ENCODE assay signal across 17 mouse cellular contexts in the genomic region with DNA sequence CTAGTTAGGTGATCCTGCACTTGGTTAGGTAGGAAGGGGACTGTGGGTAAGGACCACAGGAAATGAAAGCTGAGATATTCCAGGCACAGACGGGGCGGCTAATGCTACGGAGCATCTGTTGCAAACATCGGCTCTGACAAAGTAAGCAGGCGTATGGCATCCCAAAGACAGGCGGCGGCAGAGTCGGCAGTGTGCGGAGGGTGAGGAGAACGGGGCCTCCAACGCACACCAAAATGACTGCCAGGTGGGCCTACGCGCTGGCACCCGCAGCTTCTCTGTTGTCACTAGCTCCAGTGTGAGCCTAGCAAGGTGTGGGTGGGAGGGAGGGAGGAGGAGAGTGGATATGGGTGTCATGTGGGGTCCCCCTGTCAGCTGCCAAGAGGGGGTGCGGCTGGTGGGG. TPM values are rescaled to one million over a fixed set of nuclear protein-coding genes. Genes with fewer than 3 reads are reported as not detected.
DNase-seq lines count a peak whose midpoint lies in the region; ATAC-seq lines count a peak whose summit lies in the region.
"Had no signal": no experiment of that assay in that cellular context is flagged by ENCODE, and none has a peak within 500 bp of the region (broad histone marks: within the 10 kb centered on the region; RNA-seq: fewer than 3 reads in every experiment).

No protein-coding gene starts in this region.

- H3K4me2 ChIP-seq in forebrain, embryonic 16.5 days (ENCODE audit: low read length) = no peak overlapping the region
- H3K4me2 ChIP-seq in kidney, embryonic 15.5 days = no peak overlapping the region
- H3K4me2 ChIP-seq: midbrain, embryonic 13.5 days; neural tube, embryonic 13.5 days had no signal

- no peak for DNase-seq in forebrain, embryonic 10.5 days (ENCODE audit: extremely low spot score, low spot score)
- DNase-seq in frontal cortex, adult 2 months (ENCODE audit: extremely low spot score in 1 of 2, low spot score in 1 of 2) = peak; percentile 52 to 86
- DNase-seq in layer of hippocampus, postnatal 25 days (ENCODE audit: extremely low spot score in 1 of 2, low spot score in 1 of 2) = peak; percentile 53 to 59
- DNase-seq in right cerebral cortex, adult 2 months (ENCODE audit: low spot score in 2 of 2) = peak; percentile 85 to 86
- no peak for DNase-seq in thymus, postnatal 36 days
- DNase-seq in heart, adult 8-10 months (ENCODE audit: low spot score) = no peak
- DNase-seq: embryo, embryonic 11 days had no signal

- H3K4me3 ChIP-seq in forebrain, embryonic 16.5 days (replicated peaks; ENCODE audit: low read length) = no peak overlapping the region
- H3K4me3 ChIP-seq in forebrain, embryonic 10.5 days = no peak overlapping the region
- H3K4me3 ChIP-seq in kidney, embryonic 15.5 days (replicated peaks) = no peak overlapping the region
- H3K4me3 ChIP-seq: midbrain, embryonic 13.5 days; neural tube, embryonic 13.5 days had no signal

- WGBS in forebrain, embryonic 16.5 days = 72% methylated on average over 15 of the region's 15 CpGs
- WGBS in forebrain, embryonic 10.5 days = 84% methylated on average over 15 of the region's 15 CpGs
- WGBS in kidney, embryonic 15.5 days = 83% methylated on average over 15 of the region's 15 CpGs

- H3K27ac ChIP-seq in forebrain, embryonic 16.5 days (ENCODE audit: low read length) = no peak overlapping the region
- no peak overlapping the region for H3K27ac ChIP-seq in forebrain, embryonic 10.5 days
- H3K27ac ChIP-seq in kidney, embryonic 15.5 days = no peak overlapping the region
- H3K27ac ChIP-seq: midbrain, embryonic 13.5 days; neural tube, embryonic 13.5 days had no signal

- no peaks in the 10 kb centered on the region for H3K9me3 ChIP-seq in forebrain, embryonic 16.5 days (ENCODE audit: control insufficient read depth, low read length)
- H3K9me3 ChIP-seq in forebrain, embryonic 10.5 days = no peaks in the 10 kb centered on the region
- no peaks in the 10 kb centered on the region for H3K9me3 ChIP-seq in kidney, embryonic 15.5 days (replicated peaks)
- H3K9me3 ChIP-seq: midbrain, embryonic 13.5 days; neural tube, embryonic 13.5 days had no signal

- H3K9ac ChIP-seq in forebrain, embryonic 16.5 days (replicated peaks; ENCODE audit: low read depth, low read length) = no peak overlapping the region
- H3K9ac ChIP-seq in kidney, embryonic 15.5 days = no peak overlapping the region
- H3K9ac ChIP-seq: midbrain, embryonic 13.5 days; neural tube, embryonic 13.5 days had no signal

- no peaks in the 10 kb centered on the region for H3K27me3 ChIP-seq in forebrain, embryonic 16.5 days (replicated peaks; ENCODE audit: control insufficient read depth, insufficient read depth, low read length)
- H3K27me3 ChIP-seq in forebrain, embryonic 10.5 days (ENCODE audit: poor library complexity, severe bottlenecking) = no peaks in the 10 kb centered on the region
- no peaks in the 10 kb centered on the region for H3K27me3 ChIP-seq in kidney, embryonic 15.5 days
- H3K27me3 ChIP-seq: midbrain, embryonic 13.5 days; neural tube, embryonic 13.5 days had no signal

- ATAC-seq in forebrain, embryonic 16.5 days = peak; percentile 22; the same call in 1 of the 2 replicates
- ATAC-seq in kidney, embryonic 15.5 days (replicated peaks; ENCODE audit: low FRiP score) = no peak
- ATAC-seq: activated CD4-positive, CD25-positive, alpha-beta regulatory T cell, adult 4 months; intestine, embryonic 16.5 days; midbrain, embryonic 13.5 days had no signal

- H3K36me3 ChIP-seq in forebrain, embryonic 16.5 days (ENCODE audit: control insufficient read depth, insufficient read depth) = no peaks in the 10 kb centered on the region
- no peaks in the 10 kb centered on the region for H3K36me3 ChIP-seq in forebrain, embryonic 10.5 days (replicated peaks)
- no peaks in the 10 kb centered on the region for H3K36me3 ChIP-seq in kidney, embryonic 15.5 days

- peaks cover 22% of the 10 kb centered on the region for H3K4me1 ChIP-seq in forebrain, embryonic 16.5 days (replicated peaks; ENCODE audit: control insufficient read depth, insufficient read depth, low read length)
- peaks cover 28% of the 10 kb centered on the region for H3K4me1 ChIP-seq in forebrain, embryonic 10.5 days
- H3K4me1 ChIP-seq in kidney, embryonic 15.5 days = peaks cover 36% of the 10 kb centered on the region

RNA-seq across cellular contexts. Expression of a gene that starts 18.9 kb away (rescaled TPM):
- polyA plus RNA-seq in forebrain, embryonic 16.5 days (2015; fragmentation: Nextera tagmentation; extraction: Ambion mirVana) = not detected in 2 replicates
- not detected in 2 replicates for polyA plus RNA-seq in forebrain, embryonic 10.5 days (2016; fragmentation: Nextera tagmentation; extraction: Ambion mirVana)
- not detected in 2 replicates for polyA plus RNA-seq in frontal cortex, adult 2 months (2012; rRNA removed)
- total RNA-seq in layer of hippocampus, postnatal 25 days (2021) = under 1 TPM in 1 of 2 experiments, not detected in 1; 0.45 TPM
- under 1 TPM in 2 of 4 experiments, not detected in 2; 0.24 to 0.57 TPM for total RNA-seq in heart, adult 8-10 months (2022)
- 0.18 TPM in 1 of 2 replicates, not detected in the other for polyA plus RNA-seq in kidney, embryonic 15.5 days (2015; fragmentation: Nextera tagmentation; extraction: Ambion mirVana)
- total RNA-seq: MEL had no signal
- polyA plus RNA-seq: activated CD4-positive, CD25-positive, alpha-beta regulatory T cell, adult 4 months; intestine, embryonic 16.5 days; limb, embryonic 11.5 days; lung, adult 2 months; midbrain, embryonic 13.5 days; neural tube, embryonic 13.5 days; small intestine, adult 2 months had no signal

RNA-seq across cellular contexts. Expression of a gene that starts 30.0 kb away (rescaled TPM):
- polyA plus RNA-seq in forebrain, embryonic 16.5 days (2015; fragmentation: Nextera tagmentation; extraction: Ambion mirVana) = 72.0 and 92.6 TPM in 2 replicates
- polyA plus RNA-seq in forebrain, embryonic 10.5 days (2016; fragmentation: Nextera tagmentation; extraction: Ambion mirVana) = 41.0 and 44.1 TPM in 2 replicates
- 130 and 153 TPM in 2 replicates for polyA plus RNA-seq in frontal cortex, adult 2 months (2012; rRNA removed)
- total RNA-seq in layer of hippocampus, postnatal 25 days (2021) = 10 to 100 TPM; 75.2 to 87.6 TPM
- total RNA-seq in heart, adult 8-10 months (2022) = 10 to 100 TPM; 62.8 to 66.2 (median 63.3) TPM
- polyA plus RNA-seq in kidney, embryonic 15.5 days (2015; fragmentation: Nextera tagmentation; extraction: Ambion mirVana) = 51.8 and 54.8 TPM in 2 replicates

RNA-seq across cellular contexts. Expression of a gene that starts 30.1 kb away (rescaled TPM):
- polyA plus RNA-seq in forebrain, embryonic 16.5 days (2015; fragmentation: Nextera tagmentation; extraction: Ambion mirVana) = 3.8 and 4.6 TPM in 2 replicates
- 4.6 and 5.5 TPM in 2 replicates for polyA plus RNA-seq in forebrain, embryonic 10.5 days (2016; fragmentation: Nextera tagmentation; extraction: Ambion mirVana)
- 9.4 and 9.5 TPM in 2 replicates for polyA plus RNA-seq in frontal cortex, adult 2 months (2012; rRNA removed)
- total RNA-seq in layer of hippocampus, postnatal 25 days (2021) = 10 to 100 TPM; 11.2 TPM
- total RNA-seq in heart, adult 8-10 months (2022) = 1 to 10 TPM; 3.5 to 5.2 (median 4.4) TPM
- polyA plus RNA-seq in kidney, embryonic 15.5 days (2015; fragmentation: Nextera tagmentation; extraction: Ambion mirVana) = 14.0 and 16.0 TPM in 2 replicates

RNA-seq across cellular contexts. Expression of a gene that starts 57.5 kb away (rescaled TPM):
- polyA plus RNA-seq in forebrain, embryonic 16.5 days (2015; fragmentation: Nextera tagmentation; extraction: Ambion mirVana) = 11.6 and 13.8 TPM in 2 replicates
- polyA plus RNA-seq in forebrain, embryonic 10.5 days (2016; fragmentation: Nextera tagmentation; extraction: Ambion mirVana) = 1.6 and 2.4 TPM in 2 replicates
- 7.7 and 8.6 TPM in 2 replicates for polyA plus RNA-seq in frontal cortex, adult 2 months (2012; rRNA removed)
- 10 to 100 TPM; 40.0 to 43.6 TPM for total RNA-seq in layer of hippocampus, postnatal 25 days (2021)
- 10 to 100 TPM; 15.1 to 22.1 (median 18.2) TPM for total RNA-seq in heart, adult 8-10 months (2022)
- 3.5 and 3.6 TPM in 2 replicates for polyA plus RNA-seq in kidney, embryonic 15.5 days (2015; fragmentation: Nextera tagmentation; extraction: Ambion mirVana)

Comparison
In these comparisons a context has a peak if more than half of its experiments do, and no peak if none do; other contexts are left out.
1. DNase-seq: peak in frontal cortex, adult 2 months (2 of 2), layer of hippocampus, postnatal 25 days (2 of 2) and right cerebral cortex, adult 2 months (2 of 2); none in forebrain, embryonic 10.5 days (single experiment), thymus, postnatal 36 days (0 of 2) and heart, adult 8-10 months (single experiment).